Mouse (Mus musculus) midbrain, postnatal 0 days (tissue): ENCODE data around the gene Siva1. TPM values are rescaled to one million over a fixed set of nuclear protein-coding genes. Genes with fewer than 3 reads are reported as not detected.

ENCODE experiments used
- ATAC-seq: fragments of 200-750 bp; cut with Nextera tagmentation; 2 replicates; pipeline ENCODE4 v1.8.0; 2017; ENCODE audit warnings: moderate number of reproducible peaks, mild to moderate bottlenecking, moderate TSS enrichment, moderate library complexity; ENCODE audit not compliant: low FRiP score
- DNase-seq: peaks from one replicate; pipeline ENCODE4 v3.0.0-alpha.2; 2015; ENCODE audit warnings: low spot score
- H3K27ac ChIP-seq: fragments of 300-500 bp; sonication (generic); 2 replicates; pipeline ENCODE4 v1.5.1; 2014; ENCODE audit warnings: low read depth, mild to moderate bottlenecking, low read length, mixed read lengths
- H3K27me3 ChIP-seq: fragments of 300-500 bp; sonication (generic); 2 replicates; pipeline ENCODE4 v1.6.1; 2014; ENCODE audit warnings: low read length, control low read depth, mixed read lengths; ENCODE audit not compliant: insufficient read depth
- H3K36me3 ChIP-seq: fragments of 300-500 bp; sonication (generic); 2 replicates; pipeline ENCODE4 v1.6.1; 2014; ENCODE audit warnings: low read length, control low read depth, mixed read lengths; ENCODE audit not compliant: insufficient read depth
- H3K4me1 ChIP-seq: fragments of 300-500 bp; sonication (generic); 2 replicates; pipeline ENCODE4 v1.6.1; 2014; ENCODE audit warnings: mild to moderate bottlenecking, control low read depth, antibody characterized with exemption, low read length, mixed read lengths; ENCODE audit not compliant: insufficient read depth
- H3K4me2 ChIP-seq: fragments of 300-500 bp; sonication (generic); 2 replicates; pipeline ENCODE4 v1.6.1; 2014; ENCODE audit warnings: low read depth, mild to moderate bottlenecking, low read length, mixed read lengths; ENCODE audit not compliant: poor library complexity, severe bottlenecking
- H3K4me3 ChIP-seq: fragments of 300-500 bp; sonication (generic); 2 replicates; pipeline ENCODE4 v1.5.1; 2014; ENCODE audit warnings: low read depth, mild to moderate bottlenecking, low read length, moderate library complexity
- H3K9ac ChIP-seq: fragments of 300-500 bp; sonication (generic); replicated peaks from 2 replicates; pipeline ENCODE4 v1.6.1; 2014; ENCODE audit warnings: mild to moderate bottlenecking, low read length, moderate library complexity, mixed read lengths; ENCODE audit not compliant: poor library complexity, severe bottlenecking
- H3K9me3 ChIP-seq: fragments of 300-500 bp; sonication (generic); 2 replicates; pipeline ENCODE4 v1.6.1; 2016; ENCODE audit warnings: low read length, control low read depth
- CTCF ChIP-seq: IDR thresholded peaks from 2 replicates; pipeline ENCODE4 v1.5.1; 2016; ENCODE audit warnings: antibody characterized with exemption, mild to moderate bottlenecking
- whole genome bisulfite sequencing: fragments of 180-500 bp; shearing (Covaris S2); extraction: QIAGEN DNeasy Blood & Tissue Kit; methylation state at CpG from one replicate; pipeline ENCODE4 v1.1.7; 2014; 5-methylcytosine and 5-hydroxymethylcytosine counted together
- polyA plus RNA-seq: library from polyadenylated mRNA; unstranded; fragments of >200 nt; fragmentation: Nextera tagmentation; extraction: Ambion mirVana; gene quantifications from 2 replicates; pipeline ENCODE4 v1.2.1, GENCODE M21; 2015
- total RNA-seq: library from RNA; depleted of rRNA; stranded (reverse); fragments of >200 nt; gene quantifications from 2 replicates; pipeline ENCODE4 v1.2.3, GENCODE M21; 2014; rRNA removed

Siva1 gene
- 24.0 and 25.4 TPM in 2 replicates for total RNA-seq
- polyA plus RNA-seq, result 43.4 and 45.5 TPM in 2 replicates

- H3K27me3 ChIP-seq, result no peaks in the 10 kb centered on the region
- H3K27ac ChIP-seq, result peak within 1 kb of the TSS; percentile 74
- peaks cover 4% of the 10 kb centered on the region; the same call in 1 of the 2 replicates for H3K36me3 ChIP-seq
- H3K9ac ChIP-seq, result peak within 1 kb of the TSS; percentile 50
- H3K4me2 ChIP-seq, result peak within 1 kb of the TSS; percentile 78
- peak; percentile 96 for ATAC-seq
- peak; percentile 98 for DNase-seq
- peaks cover 11% of the 10 kb centered on the region; the same call in 1 of the 2 replicates for H3K4me1 ChIP-seq
- WGBS, result 1% methylated on average over 39 of the region's 46 CpGs
- H3K4me3 ChIP-seq, result peak within 1 kb of the TSS; percentile 64
- no peak for TF ChIP-seq CTCF
- no peaks in the 10 kb centered on the region for H3K9me3 ChIP-seq
These were observed at the start of gene Siva1 for GRCm38 (mm10) chr12:112644180-112644854. TSS of gene Siva1 (plus strand) at chr12:112644679.

GRCm38 (mm10) chr12:112594989-112595388 lies 49.5 kb upstream of the Siva1 start:
- WGBS, result 42% methylated on average over 4 of the region's 4 CpGs
- ATAC-seq (no peak), DNase-seq (no peak)
- Histone ChIP-seq H3K36me3 (no peaks in the 10 kb centered on the region), H3K27me3 (no peaks in the 10 kb centered on the region), H3K27ac (no peak overlapping the region), H3K9ac (no peak overlapping the region), H3K4me1 (no peaks in the 10 kb centered on the region; the same call in 1 of the 2 replicates), H3K9me3 (no peaks in the 10 kb centered on the region), H3K4me3 (no peak overlapping the region), H3K4me2 (no peak overlapping the region)
- no peak for TF ChIP-seq CTCF

- 76% methylated on average over 4 of the region's 4 CpGs for WGBS
- ATAC-seq (no peak), DNase-seq (no peak)
- Histone ChIP-seq H3K27ac (no peak overlapping the region), H3K36me3 (no peaks in the 10 kb centered on the region), H3K9ac (no peak overlapping the region), H3K4me1 (no peaks in the 10 kb centered on the region; the same call in 1 of the 2 replicates), H3K9me3 (no peaks in the 10 kb centered on the region), H3K27me3 (no peaks in the 10 kb centered on the region), H3K4me3 (no peak overlapping the region), H3K4me2 (no peak overlapping the region)
- no peak for TF ChIP-seq CTCF
These were observed 48.9 kb upstream of the Siva1 start for GRCm38 (mm10) chr12:112595626-112596025.

DNA sequence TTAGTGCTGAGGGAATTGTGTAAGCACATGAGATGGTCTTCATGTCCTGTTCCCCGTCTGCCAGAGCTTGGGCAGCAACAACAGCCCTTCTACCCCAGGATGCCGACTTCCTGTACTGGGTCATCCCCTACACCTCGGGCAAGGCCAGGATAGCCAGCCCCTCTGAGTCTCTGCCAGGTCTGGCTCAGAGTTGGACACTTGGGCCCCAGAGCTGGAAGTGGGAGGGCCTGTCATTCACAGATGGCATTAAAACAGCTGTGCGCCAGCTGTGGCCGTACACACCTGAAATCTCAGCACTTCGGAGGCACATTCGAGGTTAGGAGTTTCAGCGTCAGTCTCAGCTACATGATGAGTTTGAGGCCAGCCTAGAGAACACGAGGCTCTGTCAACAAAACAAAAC lies 48.0 kb upstream of the Siva1 start:
- no peak for TF ChIP-seq CTCF
- H3K4me3 ChIP-seq, result no peak overlapping the region
- H3K9ac ChIP-seq, result no peak overlapping the region
- 76% methylated on average over 9 of the region's 9 CpGs for WGBS
- H3K9me3 ChIP-seq, result no peaks in the 10 kb centered on the region
- ATAC-seq (no peak), DNase-seq (no peak)
- no peaks in the 10 kb centered on the region; the same call in 1 of the 2 replicates for H3K4me1 ChIP-seq
- H3K36me3 ChIP-seq, result no peaks in the 10 kb centered on the region
- H3K27me3 ChIP-seq, result no peaks in the 10 kb centered on the region
- no peak overlapping the region for H3K27ac ChIP-seq
- no peak overlapping the region for H3K4me2 ChIP-seq

GRCm38 (mm10) chr12:112596891-112597500 lies 47.5 kb upstream of the Siva1 start:
- no peak overlapping the region for H3K4me2 ChIP-seq
- H3K27me3 ChIP-seq, result no peaks in the 10 kb centered on the region
- no peak overlapping the region for H3K9ac ChIP-seq
- no peak overlapping the region for H3K27ac ChIP-seq
- H3K4me1 ChIP-seq, result no peaks in the 10 kb centered on the region; the same call in 1 of the 2 replicates
- H3K9me3 ChIP-seq, result no peaks in the 10 kb centered on the region
- ATAC-seq, result no peak
- no peaks in the 10 kb centered on the region for H3K36me3 ChIP-seq
- DNase-seq, result no peak
- TF ChIP-seq CTCF, result no peak
- WGBS, result 69% methylated on average over 14 of the region's 14 CpGs
- H3K4me3 ChIP-seq, result no peak overlapping the region

DNA sequence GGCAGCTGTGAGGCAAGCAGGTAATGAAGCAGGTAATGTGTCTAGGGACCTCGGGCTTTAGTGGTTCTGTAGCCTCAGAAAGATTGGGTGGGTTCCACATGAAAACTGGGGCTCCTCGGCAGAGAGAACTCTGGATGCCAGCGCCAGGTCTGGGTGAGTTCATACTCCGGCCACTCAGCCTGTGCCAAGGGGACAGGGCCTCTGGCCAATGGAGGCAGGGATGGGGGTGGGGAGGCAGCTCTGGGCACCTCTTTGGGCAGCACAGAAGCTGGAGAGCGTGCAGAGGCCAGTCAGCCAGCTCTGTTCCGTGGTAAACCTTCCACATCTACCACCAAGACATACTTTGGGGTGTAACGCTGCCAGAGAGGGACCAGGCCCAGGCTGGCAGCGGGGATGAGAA lies 46.9 kb upstream of the Siva1 start:
- Histone ChIP-seq H3K4me2 (no peak overlapping the region), H3K36me3 (no peaks in the 10 kb centered on the region), H3K9ac (no peak overlapping the region), H3K4me1 (no peaks in the 10 kb centered on the region; the same call in 1 of the 2 replicates), H3K4me3 (no peak overlapping the region), H3K27ac (no peak overlapping the region), H3K27me3 (no peaks in the 10 kb centered on the region), H3K9me3 (no peaks in the 10 kb centered on the region)
- TF ChIP-seq CTCF, result no peak
- WGBS, result 84% methylated on average over 8 of the region's 8 CpGs
- ATAC-seq (no peak), DNase-seq (no peak)
